Mouse (Mus musculus) bone marrow, adult 2 months (tissue): ENCODE results near the gene Phb.

ENCODE experiments used
- CTCF ChIP-seq: fragments of 200-500 bp; IDR thresholded peaks from 2 replicates; pipeline ENCODE4 v1.5.1; 2011; ENCODE audit warnings: low read length, control low read depth; ENCODE audit not compliant: control insufficient read depth, insufficient read depth
- POLR2A ChIP-seq: fragments of 200-500 bp; IDR thresholded peaks from 2 replicates; pipeline ENCODE4 v1.6.1; 2011; ENCODE audit warnings: low read depth, mild to moderate bottlenecking, control low read depth, low read length, borderline replicate concordance; ENCODE audit not compliant: control insufficient read depth

GRCm38 (mm10) chr11:95726156-95726555, 59.4 kb downstream of the Phb start:
- TF ChIP-seq CTCF: no peak
- TF ChIP-seq POLR2A: no peak
